Mouse (Mus musculus): ENCODE results near the gene Tmem252. TPM values are rescaled to one million over a fixed set of nuclear protein-coding genes. Genes with fewer than 3 reads are reported as not detected.

Gene Tmem252
- total RNA-seq, 1 experiment: 0.22 TPM

- Histone ChIP-seq H3K4me3 (ENCODE audit: insufficient read depth in 1 of 2, low read depth in 1 of 2, low read length in 2 of 2, poor library complexity in 1 of 2, severe bottlenecking in 1 of 2) (no peak overlapping the region), H3K9me3 (ENCODE audit: control insufficient read depth, insufficient read depth, low read depth, low read length) (no peaks in the 10 kb centered on the region), H3K9ac (ENCODE audit: insufficient read depth, low read depth, low read length, poor library complexity, severe bottlenecking) (no peak overlapping the region), H3K4me1 (ENCODE audit: control insufficient read depth in 2 of 2, insufficient read depth in 2 of 2, low read length in 2 of 2, poor library complexity in 1 of 2) (no peaks in the 10 kb centered on the region), H3K27ac (ENCODE audit: insufficient read depth, low read depth, low read length, poor library complexity, severe bottlenecking) (no peak overlapping the region), H3K36me3 (ENCODE audit: control insufficient read depth, insufficient read depth, low read length, poor library complexity, severe bottlenecking) (no peaks in the 10 kb centered on the region)
- in situ Hi-C loops (cut with MboI; ENCODE audit: low sequenced_read_pairs in 2 of 2, unreplicated experiment in 2 of 2): no loop called here
- TF ChIP-seq ZC3H11A (IDR thresholded peaks at IDR 0.05; ENCODE audit: borderline replicate concordance, low read depth, low read length): no peak
- TF ChIP-seq CHD2 (IDR thresholded peaks at IDR 0.05; ENCODE audit: low read depth, low read length): no peak
- TF ChIP-seq HCFC1 (IDR thresholded peaks at IDR 0.05; ENCODE audit: borderline replicate concordance, insufficient read depth, low read length): no peak
- TF ChIP-seq ZNF384 (IDR thresholded peaks at IDR 0.05; ENCODE audit: low read depth, low read length): no peak
- no peak for TF ChIP-seq MAFK (IDR thresholded peaks at IDR 0.05; ENCODE audit: insufficient read depth, low read depth, low read length)
- no peak for DNase-seq (ENCODE audit: low read depth, low spot score)
Observed at GRCm38 (mm10) chr19:24719504-24719903, 45.7 kb downstream of the Tmem252 start.

GRCm38 (mm10) chr19:24720448-24720847, 46.6 kb downstream of the Tmem252 start:
- DNase-seq (ENCODE audit: low read depth, low spot score): no peak
- Histone ChIP-seq H3K9ac (ENCODE audit: insufficient read depth, low read depth, low read length, poor library complexity, severe bottlenecking) (no peak overlapping the region), H3K27ac (ENCODE audit: insufficient read depth, low read depth, low read length, poor library complexity, severe bottlenecking) (no peak overlapping the region), H3K36me3 (ENCODE audit: control insufficient read depth, insufficient read depth, low read length, poor library complexity, severe bottlenecking) (no peaks in the 10 kb centered on the region), H3K9me3 (ENCODE audit: control insufficient read depth, insufficient read depth, low read depth, low read length) (no peaks in the 10 kb centered on the region), H3K4me1 (ENCODE audit: control insufficient read depth in 2 of 2, insufficient read depth in 2 of 2, low read length in 2 of 2, poor library complexity in 1 of 2) (no peaks in the 10 kb centered on the region), H3K4me3 (ENCODE audit: insufficient read depth in 1 of 2, low read depth in 1 of 2, low read length in 2 of 2, poor library complexity in 1 of 2, severe bottlenecking in 1 of 2) (no peak overlapping the region)
- in situ Hi-C loops (cut with MboI; ENCODE audit: low sequenced_read_pairs in 2 of 2, unreplicated experiment in 2 of 2): no loop called here
- TF ChIP-seq ZC3H11A (IDR thresholded peaks at IDR 0.05; ENCODE audit: borderline replicate concordance, low read depth, low read length) (no peak), CHD2 (IDR thresholded peaks at IDR 0.05; ENCODE audit: low read depth, low read length) (no peak), ZNF384 (IDR thresholded peaks at IDR 0.05; ENCODE audit: low read depth, low read length) (no peak), MAFK (IDR thresholded peaks at IDR 0.05; ENCODE audit: insufficient read depth, low read depth, low read length) (no peak), HCFC1 (IDR thresholded peaks at IDR 0.05; ENCODE audit: borderline replicate concordance, insufficient read depth, low read length) (no peak)

GRCm38 (mm10) chr19:24724362-24724761, 50.6 kb downstream of the Tmem252 start:
- TF ChIP-seq CHD2 (IDR thresholded peaks at IDR 0.05; ENCODE audit: low read depth, low read length) (no peak), MAFK (IDR thresholded peaks at IDR 0.05; ENCODE audit: insufficient read depth, low read depth, low read length) (no peak), ZC3H11A (IDR thresholded peaks at IDR 0.05; ENCODE audit: borderline replicate concordance, low read depth, low read length) (no peak), ZNF384 (IDR thresholded peaks at IDR 0.05; ENCODE audit: low read depth, low read length) (no peak), HCFC1 (IDR thresholded peaks at IDR 0.05; ENCODE audit: borderline replicate concordance, insufficient read depth, low read length) (no peak)

GRCm38 (mm10) chr19:24730661-24731060, 56.9 kb downstream of the Tmem252 start:
- Histone ChIP-seq H3K4me1 (ENCODE audit: control insufficient read depth in 2 of 2, insufficient read depth in 2 of 2, low read length in 2 of 2, poor library complexity in 1 of 2) (no peaks in the 10 kb centered on the region), H3K9me3 (ENCODE audit: control insufficient read depth, insufficient read depth, low read depth, low read length) (no peaks in the 10 kb centered on the region), H3K36me3 (ENCODE audit: control insufficient read depth, insufficient read depth, low read length, poor library complexity, severe bottlenecking) (no peaks in the 10 kb centered on the region), H3K4me3 (ENCODE audit: insufficient read depth in 1 of 2, low read depth in 1 of 2, low read length in 2 of 2, poor library complexity in 1 of 2, severe bottlenecking in 1 of 2) (no peak overlapping the region), H3K27ac (ENCODE audit: insufficient read depth, low read depth, low read length, poor library complexity, severe bottlenecking) (no peak overlapping the region), H3K9ac (ENCODE audit: insufficient read depth, low read depth, low read length, poor library complexity, severe bottlenecking) (no peak overlapping the region)
- in situ Hi-C loops (cut with MboI; ENCODE audit: low sequenced_read_pairs in 2 of 2, unreplicated experiment in 2 of 2): no loop called here
- DNase-seq (ENCODE audit: low read depth, low spot score): no peak
- TF ChIP-seq ZC3H11A (IDR thresholded peaks at IDR 0.05; ENCODE audit: borderline replicate concordance, low read depth, low read length) (no peak), HCFC1 (IDR thresholded peaks at IDR 0.05; ENCODE audit: borderline replicate concordance, insufficient read depth, low read length) (no peak), MAFK (IDR thresholded peaks at IDR 0.05; ENCODE audit: insufficient read depth, low read depth, low read length) (no peak), ZNF384 (IDR thresholded peaks at IDR 0.05; ENCODE audit: low read depth, low read length) (no peak), CHD2 (IDR thresholded peaks at IDR 0.05; ENCODE audit: low read depth, low read length) (no peak)

More at GRCm38 (mm10) chr19:24724362-24724761, 50.6 kb downstream of the Tmem252 start:
- in situ Hi-C loops (cut with MboI; ENCODE audit: low sequenced_read_pairs in 2 of 2, unreplicated experiment in 2 of 2): no loop called here
- Histone ChIP-seq H3K9ac (ENCODE audit: insufficient read depth, low read depth, low read length, poor library complexity, severe bottlenecking) (no peak overlapping the region), H3K4me3 (ENCODE audit: insufficient read depth in 1 of 2, low read depth in 1 of 2, low read length in 2 of 2, poor library complexity in 1 of 2, severe bottlenecking in 1 of 2) (no peak overlapping the region), H3K36me3 (ENCODE audit: control insufficient read depth, insufficient read depth, low read length, poor library complexity, severe bottlenecking) (no peaks in the 10 kb centered on the region), H3K4me1 (ENCODE audit: control insufficient read depth in 2 of 2, insufficient read depth in 2 of 2, low read length in 2 of 2, poor library complexity in 1 of 2) (no peaks in the 10 kb centered on the region), H3K27ac (ENCODE audit: insufficient read depth, low read depth, low read length, poor library complexity, severe bottlenecking) (no peak overlapping the region), H3K9me3 (ENCODE audit: control insufficient read depth, insufficient read depth, low read depth, low read length) (no peaks in the 10 kb centered on the region)
- no peak for DNase-seq (ENCODE audit: low read depth, low spot score)

Other genes starting within 250 kb of the Tmem252 start
- gene Fam122a, start 196.7 kb upstream of the Tmem252 start, total RNA-seq (2012; rRNA removed): 1.9 and 2.4 TPM in 2 replicates
- gene Pip5k1b, start 118.1 kb upstream of the Tmem252 start, total RNA-seq (2012; rRNA removed): 1.8 and 2.1 TPM in 2 replicates
- gene Pgm5, start 187.8 kb downstream of the Tmem252 start, total RNA-seq (2012; rRNA removed): 0.26 and 3.0 TPM in 2 replicates
- gene Gm10053, start 201.7 kb downstream of the Tmem252 start, total RNA-seq (2012; rRNA removed): 88.4 and 144 TPM in 2 replicates
- not detected in 2 replicates for gene Foxd4, start 227.2 kb downstream of the Tmem252 start, total RNA-seq (2012; rRNA removed)

All from ES-E14 (cell line).